Mouse (Mus musculus): Measurements from ENCODE around the gene Sema4g.

Sema4g gene

GRCm38 (mm10) chr19:44988831-44989566 is at the start of gene Sema4g:
Gene Sema4g (plus strand): TSS chr19:44989101.
- DNase-seq, result peak; percentile 49

- DNase-seq, result no peak
Measured at GRCm38 (mm10) chr19:44959633-44960032, 29.3 kb upstream of the Sema4g start.

- no peak for DNase-seq
Measured at GRCm38 (mm10) chr19:44965978-44966377, 22.9 kb upstream of the Sema4g start.

GRCm38 (mm10) chr19:44968329-44968728 is 20.6 kb upstream of the Sema4g start:
- no peak for DNase-seq

- no peak for DNase-seq
Measured at GRCm38 (mm10) chr19:44976636-44977035, 12.3 kb upstream of the Sema4g start.

- DNase-seq, result no peak
Measured at GRCm38 (mm10) chr19:44977148-44977547, 11.8 kb upstream of the Sema4g start.

GRCm38 (mm10) chr19:44980787-44981186 is 8.1 kb upstream of the Sema4g start:
- no peak for DNase-seq

- DNase-seq, result no peak
Measured at GRCm38 (mm10) chr19:44982477-44983115, 6.3 kb upstream of the Sema4g start.

GRCm38 (mm10) chr19:44983366-44983765 is 5.5 kb upstream of the Sema4g start:
- DNase-seq, result no peak

GRCm38 (mm10) chr19:44984420-44984819 is 4.5 kb upstream of the Sema4g start:
- no peak for DNase-seq

- DNase-seq, result no peak
Measured at GRCm38 (mm10) chr19:44985159-44985988, 3.5 kb upstream of the Sema4g start.

GRCm38 (mm10) chr19:44987004-44987403 is 1.9 kb upstream of the Sema4g start:
- DNase-seq, result no peak

- no peak for DNase-seq
Measured at GRCm38 (mm10) chr19:44987851-44988250, 1.1 kb upstream of the Sema4g start.

GRCm38 (mm10) chr19:44988321-44988720 is 580 bp upstream of the Sema4g start:
- DNase-seq, result no peak

GRCm38 (mm10) chr19:44989567-44990495 is 930 bp downstream of the Sema4g start:
- DNase-seq, result peak; percentile 20

GRCm38 (mm10) chr19:44991031-44991430 is 2.1 kb downstream of the Sema4g start:
- DNase-seq, result no peak

- no peak for DNase-seq
Measured at GRCm38 (mm10) chr19:44992246-44992645, 3.3 kb downstream of the Sema4g start.

- no peak for DNase-seq
Measured at GRCm38 (mm10) chr19:44992712-44993111, 3.8 kb downstream of the Sema4g start.

GRCm38 (mm10) chr19:44997786-44998185 is 8.9 kb downstream of the Sema4g start:
- DNase-seq, result no peak

GRCm38 (mm10) chr19:44999647-45000046 is 10.7 kb downstream of the Sema4g start:
- DNase-seq, result no peak

GRCm38 (mm10) chr19:45002301-45002700 is 13.4 kb downstream of the Sema4g start:
- no peak for DNase-seq

GRCm38 (mm10) chr19:45003740-45004516 is 15.0 kb downstream of the Sema4g start:
- DNase-seq, result no peak

All from cerebellum, adult 11 months (tissue).